ENCODE assay signal across 10 mouse cellular contexts in the genomic region with DNA sequence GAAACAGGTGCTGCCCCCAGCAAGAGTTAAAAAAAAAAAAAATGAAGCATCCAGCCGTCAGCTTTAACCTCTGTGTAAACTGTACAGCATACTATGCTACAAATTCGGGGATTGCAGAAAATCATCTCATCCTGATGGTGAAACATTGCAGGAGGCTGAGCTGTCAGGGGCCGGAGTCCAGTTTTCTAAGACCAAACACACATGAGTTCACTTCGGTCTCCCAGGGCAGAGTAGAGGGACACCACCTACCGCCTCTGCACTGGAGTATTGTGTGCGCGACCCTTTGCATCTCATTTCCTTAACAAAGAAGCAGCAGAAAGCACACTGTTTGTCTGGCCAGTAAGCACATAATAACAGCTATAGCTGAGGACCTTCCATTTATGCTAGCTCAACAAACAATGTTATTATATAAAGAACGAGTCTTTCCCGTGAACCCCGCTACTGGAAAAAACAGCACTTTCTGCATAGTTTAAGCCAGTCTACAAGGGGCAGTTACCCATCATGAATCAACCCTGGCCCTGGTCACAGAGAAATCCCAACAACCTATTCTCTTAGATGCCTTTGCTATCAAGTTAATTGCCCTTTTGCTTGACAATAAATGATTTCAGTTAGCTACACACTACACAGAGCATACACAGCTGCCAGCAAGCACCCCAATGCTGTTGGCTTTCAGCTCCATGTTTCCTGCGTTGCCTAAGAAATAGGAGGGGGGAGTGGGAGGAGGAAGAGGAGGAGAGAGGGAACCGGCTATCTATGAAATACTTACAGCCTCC.
A peak's percentile ranks its signal among the peaks of the same experiment; 100 is the strongest.
DNase-seq lines count a peak whose midpoint lies in the region; ATAC-seq and TF ChIP-seq lines count a peak whose summit lies in the region.
"Had no signal": no experiment of that assay in that cellular context is flagged by ENCODE, and none has a peak within 500 bp of the region (broad histone marks: within the 10 kb centered on the region; RNA-seq: fewer than 3 reads in every experiment).

No protein-coding gene starts in this region.

- ATAC-seq in frontal cortex, adult (ENCODE audit: low TSS enrichment), result peak; percentile 25
- ATAC-seq in liver, embryonic 15.5 days (ENCODE audit: insufficient read depth), result peak; percentile 69

- no peaks in the 10 kb centered on the region for H3K36me3 ChIP-seq in CH12.LX (replicated peaks in 1 of 2; ENCODE audit: control insufficient read depth in 1 of 2, insufficient read depth in 1 of 2, low read length in 1 of 2)
- H3K36me3 ChIP-seq in forebrain, embryonic 10.5 days (replicated peaks), result no peaks in the 10 kb centered on the region
- no peaks in the 10 kb centered on the region for H3K36me3 ChIP-seq in liver, embryonic 15.5 days (replicated peaks)
- H3K36me3 ChIP-seq: limb, embryonic 15.5 days had no signal

- dilution Hi-C loops in CH12.LX (cut with MboI; ENCODE audit: extremely low pct_ligation_motif_present, extremely low pct_unique_long_range_greater_than_20kb, low sequenced_read_pairs), result no loop called here

- H3K9me3 ChIP-seq in CH12.LX (replicated peaks; ENCODE audit: low read length), result peaks cover 4% of the 10 kb centered on the region
- no peaks in the 10 kb centered on the region for H3K9me3 ChIP-seq in forebrain, embryonic 10.5 days
- H3K9me3 ChIP-seq in liver, embryonic 15.5 days (replicated peaks), result no peaks in the 10 kb centered on the region
- H3K9me3 ChIP-seq: limb, embryonic 15.5 days had no signal

- DNase-seq in frontal cortex, postnatal 10 days (ENCODE audit: low spot score in 2 of 2), result no peak
- DNase-seq in CH12.LX (ENCODE audit: extremely low read depth), result peak; percentile 54
- DNase-seq in forebrain, embryonic 10.5 days (ENCODE audit: extremely low spot score, low spot score), result no peak
- DNase-seq in yolk sac, embryonic 10.5 days (ENCODE audit: low spot score), result no peak
- DNase-seq in urinary bladder, adult 2 months (ENCODE audit: low spot score), result no peak
- no peak for DNase-seq in gastrocnemius, postnatal 14 days
- DNase-seq: kidney, adult 2 months had no signal

- no peak overlapping the region for H3K9ac ChIP-seq in CH12.LX (ENCODE audit: insufficient read depth, low read depth)
- H3K9ac ChIP-seq in liver, embryonic 15.5 days, result no peak overlapping the region
- H3K9ac ChIP-seq: limb, embryonic 15.5 days had no signal

- no peak for TF ChIP-seq CTCF in CH12.LX (conservative IDR thresholded peaks at IDR 0.05 in 1 of 2, IDR thresholded peaks at IDR 0.05 in 1 of 2; ENCODE audit: low read depth in 2 of 2, low read length in 2 of 2)

- TF ChIP-seq EP300 in CH12.LX (IDR thresholded peaks at IDR 0.05; ENCODE audit: low read length), result no peak

- no peak overlapping the region for H3K27ac ChIP-seq in CH12.LX (ENCODE audit: insufficient read depth, low read depth)
- H3K27ac ChIP-seq in forebrain, embryonic 10.5 days, result no peak overlapping the region
- H3K27ac ChIP-seq in liver, embryonic 15.5 days (replicated peaks), result no peak overlapping the region
- H3K27ac ChIP-seq: limb, embryonic 15.5 days had no signal

- TF ChIP-seq RAD21 in CH12.LX (IDR thresholded peaks at IDR 0.05; ENCODE audit: low read depth, low read length), result no peak

- no peak overlapping the region for H3K4me3 ChIP-seq in CH12.LX (replicated peaks in 1 of 3; ENCODE audit: low read depth in 2 of 3, low read length in 2 of 3, poor library complexity in 1 of 3)
- peak overlapping the region; percentile 4; the same call in 1 of the 2 replicates for H3K4me3 ChIP-seq in forebrain, embryonic 10.5 days
- no peak overlapping the region for H3K4me3 ChIP-seq in liver, embryonic 15.5 days (replicated peaks)
- H3K4me3 ChIP-seq: limb, embryonic 15.5 days had no signal

- peaks cover 0 to 25% of the 10 kb centered on the region in 2 experiments; a peak in 2 of 4 replicates for H3K4me1 ChIP-seq in CH12.LX (ENCODE audit: control insufficient read depth in 1 of 2, insufficient read depth in 2 of 2)
- H3K4me1 ChIP-seq in forebrain, embryonic 10.5 days, result peaks cover 19% of the 10 kb centered on the region
- H3K4me1 ChIP-seq in liver, embryonic 15.5 days (replicated peaks), result peaks cover 11% of the 10 kb centered on the region; the same call in 1 of the 2 replicates
- H3K4me1 ChIP-seq: limb, embryonic 15.5 days had no signal

- 65% methylated on average over 12 of the region's 12 CpGs for WGBS in forebrain, embryonic 10.5 days
- WGBS in liver, embryonic 15.5 days (ENCODE audit: insufficient replicate concordance), result 64% methylated on average over 12 of the region's 12 CpGs

- intact Hi-C loops in gastrocnemius, postnatal 14 days (cut with DNase I; ENCODE audit: low total_unique reads), result no loop called here

- no peaks in the 10 kb centered on the region for H3K27me3 ChIP-seq in CH12.LX (replicated peaks)
- H3K27me3 ChIP-seq in forebrain, embryonic 10.5 days (ENCODE audit: poor library complexity, severe bottlenecking), result no peaks in the 10 kb centered on the region
- no peaks in the 10 kb centered on the region for H3K27me3 ChIP-seq in liver, embryonic 15.5 days
- H3K27me3 ChIP-seq: limb, embryonic 15.5 days had no signal

- no peak for TF ChIP-seq POLR2A in CH12.LX (IDR thresholded peaks at IDR 0.05; ENCODE audit: low read depth, low read length)

- in situ Hi-C loops in CH12.LX (cut with MboI; ENCODE audit: low pct_ligation_motif_present, low pct_unique_long_range_greater_than_20kb, low sequenced_read_pairs), result no loop called here

- no peak overlapping the region for H3K4me2 ChIP-seq in CH12.LX (ENCODE audit: insufficient read depth, low read depth, poor library complexity, severe bottlenecking)
- H3K4me2 ChIP-seq in liver, embryonic 15.5 days, result no peak overlapping the region
- H3K4me2 ChIP-seq: limb, embryonic 15.5 days had no signal

- no peaks in the 10 kb centered on the region for H3K79me2 ChIP-seq in CH12.LX (replicated peaks; ENCODE audit: control insufficient read depth, extremely low read depth, insufficient read depth, poor library complexity, severe bottlenecking)

TF ChIP-seq in CH12.LX, 34 proteins besides CTCF, POLR2A, EP300 and RAD21:
- no peak for TF ChIP-seq JUND (conservative IDR thresholded peaks at IDR 0.05; ENCODE audit: low read depth, low read length)
- TF ChIP-seq MXI1 (IDR thresholded peaks at IDR 0.05; ENCODE audit: low read depth, low read length), result no peak
- TF ChIP-seq ZNF384 (IDR thresholded peaks at IDR 0.05; ENCODE audit: low read depth, low read length), result peak; percentile 71
